ENCODE assay signal across 20 mouse cellular contexts in genomic region chr19:25068518-25068917, GRCm38 (mm10).
DNase-seq lines count a peak whose midpoint lies in the region; ATAC-seq lines count a peak whose summit lies in the region.
"Had no signal": no experiment of that assay in that cellular context is flagged by ENCODE, and none has a peak within 500 bp of the region (broad histone marks: within the 10 kb centered on the region; RNA-seq: fewer than 3 reads in every experiment).

No protein-coding gene starts in this region.

- no peaks in the 10 kb centered on the region for H3K27me3 ChIP-seq in liver, embryonic 16.5 days (ENCODE audit: control insufficient read depth, insufficient read depth, low read depth, low read length)
- H3K27me3 ChIP-seq in hindbrain, embryonic 10.5 days (ENCODE audit: insufficient read depth, poor library complexity, severe bottlenecking), result no peaks in the 10 kb centered on the region
- H3K27me3 ChIP-seq: embryonic facial prominence, embryonic 13.5 days; hindbrain, embryonic 13.5 days had no signal

- no peak overlapping the region for H3K9ac ChIP-seq in liver, embryonic 16.5 days (ENCODE audit: low read depth, low read length)
- H3K9ac ChIP-seq: embryonic facial prominence, embryonic 13.5 days; hindbrain, embryonic 13.5 days had no signal

- peak; percentile 37; the same call in 1 of the 2 replicates for ATAC-seq in liver, embryonic 16.5 days (ENCODE audit: low read depth)
- peak; percentile 98 for ATAC-seq in megakaryocyte-erythroid progenitor cell, adult 5-6 weeks (replicated peaks; ENCODE audit: low FRiP score, low TSS enrichment, poor library complexity, severe bottlenecking)
- ATAC-seq: forebrain, embryonic 14.5 days; hindbrain, postnatal 0 days had no signal

- H3K27ac ChIP-seq in liver, embryonic 16.5 days (ENCODE audit: low read length), result no peak overlapping the region
- no peak overlapping the region for H3K27ac ChIP-seq in hindbrain, embryonic 10.5 days
- H3K27ac ChIP-seq: embryonic facial prominence, embryonic 13.5 days; gastrocnemius, adult 2 months; heart, embryonic 10.5 days; hindbrain, embryonic 13.5 days; hindbrain, postnatal 0 days had no signal

- DNase-seq in liver, result no peak
- DNase-seq in 416B (ENCODE audit: low read depth), result peak; percentile 82
- DNase-seq in c-Kit-positive CD71-positive TER-119-negative erythroid progenitor cells, embryonic 14.5 days (ENCODE audit: low read depth), result peak; percentile 44
- no peak for DNase-seq in hindbrain, embryonic 10.5 days (ENCODE audit: low spot score)
- DNase-seq: adrenal gland, adult 8-10 months; adrenal gland, postnatal 36 days; cerebellum, adult 11-12 months; cerebellum, adult 9-10 months; cerebellum, postnatal 25 days; gastrocnemius, adult 2 months; gastrocnemius, postnatal 25 days; heart, postnatal 10 days; heart, postnatal 4 days had no signal

- H3K9me3 ChIP-seq in liver, embryonic 16.5 days (replicated peaks; ENCODE audit: control insufficient read depth, low read length), result no peaks in the 10 kb centered on the region
- no peaks in the 10 kb centered on the region for H3K9me3 ChIP-seq in hindbrain, embryonic 10.5 days
- H3K9me3 ChIP-seq: embryonic facial prominence, embryonic 13.5 days; heart, embryonic 10.5 days; hindbrain, embryonic 13.5 days had no signal

- H3K4me2 ChIP-seq in liver, embryonic 16.5 days (ENCODE audit: low read depth, low read length), result no peak overlapping the region
- H3K4me2 ChIP-seq: embryonic facial prominence, embryonic 13.5 days; hindbrain, embryonic 13.5 days had no signal

- WGBS in liver, embryonic 16.5 days (ENCODE audit: insufficient replicate concordance), result 30% methylated on average over 8 of the region's 8 CpGs
- 88% methylated on average over 8 of the region's 8 CpGs for WGBS in hindbrain, embryonic 10.5 days

- H3K4me1 ChIP-seq in liver, embryonic 16.5 days (ENCODE audit: control insufficient read depth, low read depth, low read length), result no peaks in the 10 kb centered on the region
- H3K4me1 ChIP-seq in hindbrain, embryonic 10.5 days (replicated peaks), result no peaks in the 10 kb centered on the region
- H3K4me1 ChIP-seq: embryonic facial prominence, embryonic 13.5 days; heart, embryonic 10.5 days had no signal

- H3K36me3 ChIP-seq in liver, embryonic 16.5 days (ENCODE audit: control insufficient read depth, insufficient read depth), result no peaks in the 10 kb centered on the region
- no peaks in the 10 kb centered on the region for H3K36me3 ChIP-seq in hindbrain, embryonic 10.5 days
- H3K36me3 ChIP-seq: embryonic facial prominence, embryonic 13.5 days; heart, embryonic 10.5 days; hindbrain, embryonic 13.5 days had no signal

- H3K4me3 ChIP-seq in liver, embryonic 16.5 days (ENCODE audit: low read depth, low read length), result no peak overlapping the region
- H3K4me3 ChIP-seq in hindbrain, embryonic 10.5 days, result no peak overlapping the region
- H3K4me3 ChIP-seq: embryonic facial prominence, embryonic 13.5 days; gastrocnemius, adult 2 months; heart, embryonic 10.5 days; hindbrain, embryonic 13.5 days had no signal

Comparison
In these comparisons a context has a peak if more than half of its experiments do, and no peak if none do; other contexts are left out.
1. DNase-seq: peak in 416B (single experiment) and c-Kit-positive CD71-positive TER-119-negative erythroid progenitor cells, embryonic 14.5 days (single experiment); none in liver (single experiment) and hindbrain, embryonic 10.5 days (single experiment).